Mouse (Mus musculus) gastrocnemius, adult 2 months (tissue): Measurements from ENCODE around the gene Frmpd2. TPM values are rescaled to one million over a fixed set of nuclear protein-coding genes. Genes with fewer than 3 reads are reported as not detected.
A peak's percentile ranks its signal among the peaks of the same experiment; 100 is the strongest.

Experiments used
- DNase-seq: peaks from one replicate; pipeline ENCODE4 v3.0.0; 2022
- H3K27ac ChIP-seq: fragments of 200-600 bp; 2 replicates; pipeline ENCODE4 v1.8.1; 2022; ENCODE audit warnings: mild to moderate bottlenecking
- H3K4me3 ChIP-seq: fragments of 200-600 bp; 2 replicates; pipeline ENCODE4 v1.8.1; 2022; ENCODE audit warnings: mild to moderate bottlenecking, moderate library complexity
- CTCF ChIP-seq: fragments of 200-600 bp; IDR thresholded peaks from 2 replicates; pipeline ENCODE4 v1.8.1; 2022; ENCODE audit warnings: antibody characterized with exemption, mild to moderate bottlenecking, moderate library complexity
- intact Hi-C: fragments of 180-260 bp; cut with DNase I; formaldehyde crosslinking; loops from one replicate; pipeline ENCODE4 v1.15.1; 2025
- total RNA-seq, 2 experiments: library from RNA; stranded (reverse); gene quantifications; 2 replicates each; pipeline ENCODE4 v1.2.3; 2021

The Frmpd2 gene
- total RNA-seq, 2 experiments from 2014 or later = not detected

DNA sequence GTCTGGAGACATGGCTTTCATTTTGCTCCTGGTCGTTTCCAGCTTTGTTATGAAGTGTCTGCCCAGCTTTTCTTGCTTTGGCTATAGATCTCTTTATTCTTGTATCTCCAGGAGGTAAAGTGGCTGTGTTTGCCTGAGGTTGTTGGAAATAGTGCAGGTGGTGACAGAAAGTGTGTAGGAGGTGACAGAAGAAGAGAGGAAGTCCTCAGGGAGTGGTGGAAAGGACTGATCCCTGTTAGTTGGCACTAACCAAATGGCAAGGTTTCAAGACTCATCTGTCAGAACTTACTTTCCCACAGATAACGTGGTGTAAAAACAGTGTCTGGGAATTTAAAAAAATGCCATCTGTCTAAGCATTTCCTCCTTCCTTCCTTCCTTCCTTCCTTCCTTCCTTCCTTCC, 3.0 kb downstream of the Frmpd2 start:
- H3K27ac ChIP-seq = no peak overlapping the region
- H3K4me3 ChIP-seq = no peak overlapping the region
- intact Hi-C loops = no loop called here
- no peak for DNase-seq
- no peak for TF ChIP-seq CTCF

DNA sequence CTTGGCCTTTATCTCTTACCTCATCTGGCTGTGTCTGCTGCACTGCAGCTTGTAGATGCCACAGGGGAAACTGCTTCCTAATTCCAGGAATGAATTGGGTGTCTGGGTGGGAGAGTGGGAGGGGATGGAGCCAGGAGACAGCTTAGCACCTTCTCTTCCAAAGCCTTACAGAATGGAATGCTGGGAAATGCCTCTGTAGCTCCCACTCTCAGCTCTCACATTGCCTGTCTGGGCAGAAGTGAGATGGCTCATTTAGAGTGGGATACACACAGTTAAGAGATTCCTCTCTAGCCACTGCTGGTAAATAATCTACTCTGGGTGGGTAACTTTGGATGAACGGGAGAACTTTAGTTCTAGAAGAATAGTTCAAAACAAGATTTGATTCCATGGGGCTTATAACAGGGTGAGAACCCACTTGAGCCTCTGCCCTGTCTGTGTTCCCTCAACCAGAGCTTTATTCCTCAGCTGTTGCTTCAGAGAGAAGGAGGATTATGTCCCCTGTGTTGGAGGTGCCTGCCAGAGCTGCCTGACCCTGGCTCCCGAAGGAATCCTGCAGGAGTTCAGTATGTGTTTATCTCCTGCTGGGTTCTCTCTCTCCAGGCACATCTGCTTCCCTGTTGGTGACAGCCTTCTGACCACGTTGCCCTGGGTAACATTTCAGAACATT, 4.7 kb downstream of the Frmpd2 start:
- TF ChIP-seq CTCF = no peak
- Histone ChIP-seq H3K4me3 (no peak overlapping the region), H3K27ac (no peak overlapping the region)
- DNase-seq = no peak
- intact Hi-C loops = no loop called here

- intact Hi-C loops = no loop called here
- Histone ChIP-seq H3K27ac (no peak overlapping the region), H3K4me3 (no peak overlapping the region)
- DNase-seq = no peak
- no peak for TF ChIP-seq CTCF
These were observed 10.5 kb downstream of the Frmpd2 start for GRCm38 (mm10) chr14:33481991-33482390.

- intact Hi-C loops = no loop called here
- no peak for TF ChIP-seq CTCF
- DNase-seq = no peak
- Histone ChIP-seq H3K4me3 (no peak overlapping the region), H3K27ac (no peak overlapping the region)
These were observed 16.5 kb downstream of the Frmpd2 start for GRCm38 (mm10) chr14:33487805-33488550.

DNA sequence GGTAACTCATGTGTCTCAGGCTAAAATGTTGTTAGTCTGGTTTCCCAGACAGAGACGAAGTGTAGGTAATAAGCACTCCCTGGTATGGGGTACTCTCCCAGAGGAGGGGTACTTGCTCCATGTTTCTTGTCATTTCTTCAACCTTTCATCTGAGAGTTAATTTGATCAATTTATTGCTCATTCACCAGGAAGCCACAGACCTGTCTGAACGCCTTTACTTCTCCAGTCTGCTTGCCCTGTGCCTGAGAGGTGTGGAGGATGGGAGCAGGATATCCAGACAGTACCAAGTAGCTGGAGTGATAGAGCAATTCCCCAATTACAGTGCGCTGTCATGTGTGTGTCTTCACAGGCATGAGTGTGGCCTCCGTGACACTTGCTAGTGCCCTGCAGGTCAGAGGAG, 23.7 kb downstream of the Frmpd2 start:
- no peak for TF ChIP-seq CTCF
- DNase-seq = no peak
- H3K27ac ChIP-seq = no peak overlapping the region
- H3K4me3 ChIP-seq = no peak overlapping the region
- intact Hi-C loops = no loop called here

GRCm38 (mm10) chr14:33497418-33497817, 25.9 kb downstream of the Frmpd2 start:
- no peak overlapping the region for H3K4me3 ChIP-seq
- no peak overlapping the region for H3K27ac ChIP-seq
- intact Hi-C loops = no loop called here
- no peak for DNase-seq
- TF ChIP-seq CTCF = no peak

DNA sequence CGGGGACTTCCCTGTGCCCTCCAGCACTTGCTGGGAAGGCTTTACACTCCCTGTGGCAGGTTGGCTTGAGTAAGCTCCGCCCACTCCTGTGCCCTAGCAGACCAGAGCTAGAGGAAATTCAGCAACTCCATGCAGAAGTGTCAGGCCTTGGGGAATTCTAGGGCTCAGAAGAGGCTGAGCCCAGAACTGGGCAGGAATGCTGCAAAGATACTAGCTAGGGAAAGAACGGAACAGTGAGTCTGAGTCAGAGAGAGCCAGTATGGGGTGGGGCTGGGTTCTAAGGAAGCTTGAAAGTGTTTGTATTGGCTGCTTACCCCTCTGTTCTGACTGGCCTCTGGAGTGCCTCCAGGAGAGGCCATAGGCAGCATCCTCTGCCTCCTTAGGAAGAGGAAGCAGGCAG, 27.4 kb downstream of the Frmpd2 start:
- DNase-seq = peak; percentile 43
- TF ChIP-seq CTCF = no peak
- H3K4me3 ChIP-seq = no peak overlapping the region
- intact Hi-C loops = no loop called here
- peak overlapping the region; percentile 16 for H3K27ac ChIP-seq

- Histone ChIP-seq H3K4me3 (no peak overlapping the region), H3K27ac (peak overlapping the region; percentile 63)
- intact Hi-C loops = no loop called here
- TF ChIP-seq CTCF = no peak
- peak; percentile 75 for DNase-seq
These were observed 29.1 kb downstream of the Frmpd2 start for GRCm38 (mm10) chr14:33500631-33501030.

DNA sequence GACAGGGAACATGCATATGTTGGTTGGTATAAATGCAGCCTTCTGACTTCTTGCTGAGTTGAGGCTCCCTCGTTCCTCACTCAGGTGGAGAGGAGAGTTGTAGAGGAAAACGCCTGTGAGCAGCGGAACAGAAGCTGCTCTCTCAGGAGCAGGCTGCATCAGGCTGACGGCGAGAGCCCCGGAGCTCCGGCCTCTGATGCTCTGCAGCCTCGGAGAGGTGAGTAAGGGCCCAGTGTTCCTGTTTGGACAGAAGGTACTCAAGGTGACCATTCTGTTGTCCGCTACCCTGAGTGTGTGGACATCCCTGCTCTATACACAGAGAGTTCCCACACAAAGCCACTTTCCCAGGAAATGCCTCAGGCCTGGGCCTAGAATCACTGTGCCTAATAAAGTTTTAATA, 31.8 kb downstream of the Frmpd2 start:
- TF ChIP-seq CTCF = no peak
- intact Hi-C loops = no loop called here
- no peak for DNase-seq
- H3K4me3 ChIP-seq = no peak overlapping the region
- no peak overlapping the region for H3K27ac ChIP-seq

DNA sequence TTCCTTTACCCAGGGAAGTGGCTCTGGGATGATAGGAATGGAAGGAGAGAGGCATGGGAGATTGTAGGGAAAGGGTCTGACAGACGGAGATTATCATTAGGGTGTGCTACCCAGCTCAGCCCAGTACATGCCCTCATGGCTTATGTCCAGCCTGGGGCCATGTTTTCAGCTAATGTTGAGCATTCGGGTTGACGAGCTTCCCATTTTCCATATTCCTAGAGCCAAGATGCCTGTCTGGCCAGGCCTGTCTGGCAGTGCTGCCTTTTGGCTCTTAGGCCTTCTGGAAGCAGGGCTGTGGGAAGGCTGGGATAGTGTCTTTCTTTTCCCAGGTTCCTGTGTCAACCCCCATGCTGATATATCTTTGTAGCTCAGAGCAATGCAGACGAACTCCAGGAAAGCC, 35.2 kb downstream of the Frmpd2 start:
- H3K4me3 ChIP-seq = no peak overlapping the region
- no peak for TF ChIP-seq CTCF
- no peak overlapping the region for H3K27ac ChIP-seq
- DNase-seq = peak; percentile 22
- intact Hi-C loops = no loop called here

DNA sequence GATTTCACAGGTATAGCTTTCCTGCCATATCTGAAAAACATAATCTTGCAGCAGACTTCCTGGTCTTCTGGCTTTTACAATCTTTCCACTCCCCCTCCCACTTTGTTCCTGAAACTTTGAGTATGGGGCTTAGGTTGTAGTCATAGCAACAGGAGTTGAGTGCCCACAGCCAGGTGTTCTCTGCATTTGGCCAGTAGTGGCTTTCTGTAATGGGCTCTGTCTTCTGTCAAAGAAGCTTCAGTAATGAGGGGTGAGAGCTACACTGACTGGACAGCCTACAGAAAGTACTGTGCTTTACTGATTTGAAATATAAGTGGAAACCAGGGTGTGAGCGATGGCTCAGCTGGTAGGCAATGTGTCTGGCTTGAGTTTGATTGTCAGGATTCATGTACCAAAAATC, 37.2 kb downstream of the Frmpd2 start:
- intact Hi-C loops = no loop called here
- Histone ChIP-seq H3K27ac (no peak overlapping the region), H3K4me3 (no peak overlapping the region)
- DNase-seq = no peak
- no peak for TF ChIP-seq CTCF

GRCm38 (mm10) chr14:33513877-33514276, 42.4 kb downstream of the Frmpd2 start:
- intact Hi-C loops = no loop called here
- no peak overlapping the region for H3K4me3 ChIP-seq
- no peak for TF ChIP-seq CTCF
- DNase-seq = no peak
- no peak overlapping the region for H3K27ac ChIP-seq

DNA sequence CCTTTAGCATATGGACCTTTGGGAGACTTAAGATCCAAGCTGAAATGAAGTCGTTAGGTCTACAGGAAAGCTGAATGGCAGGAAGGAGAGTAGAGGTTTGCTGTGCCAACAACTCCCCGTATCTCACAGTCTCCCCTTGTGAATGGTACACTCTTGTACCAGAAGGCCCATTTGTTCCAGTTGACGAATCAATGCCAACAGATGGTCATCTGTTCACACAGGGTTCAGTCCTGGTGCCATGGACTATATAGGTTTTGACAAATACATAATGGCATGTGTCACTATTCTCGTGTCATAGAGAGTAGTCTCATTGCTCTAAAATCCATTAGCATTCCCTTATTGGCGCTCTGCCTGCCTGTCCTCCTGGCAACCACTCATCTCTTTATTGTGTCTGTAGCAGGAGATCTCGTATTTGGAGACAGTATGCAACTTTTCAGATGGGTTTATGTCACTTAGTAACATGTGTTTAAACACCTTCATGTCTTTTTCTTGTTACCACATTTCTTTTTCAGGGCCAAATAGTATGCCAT, 43.3 kb downstream of the Frmpd2 start:
- intact Hi-C loops = no loop called here
- H3K4me3 ChIP-seq = no peak overlapping the region
- TF ChIP-seq CTCF = no peak
- DNase-seq = no peak
- no peak overlapping the region for H3K27ac ChIP-seq
